Mouse (Mus musculus): Measurements from ENCODE around the gene Sdf2. TPM values are rescaled to one million over a fixed set of nuclear protein-coding genes. Genes with fewer than 3 reads are reported as not detected.

The Sdf2 gene
- polyA plus RNA-seq, 1 experiment from 2014 or later = 76.7 TPM

GRCm38 (mm10) chr11:78246318-78247011 lies 919 bp downstream of the Sdf2 start:
- peaks cover 15% of the 10 kb centered on the region for H3K4me1 ChIP-seq (ENCODE audit: insufficient read depth)
- H3K4me2 ChIP-seq = peak overlapping the region; percentile 72
- H3K4me3 ChIP-seq (ENCODE audit: low read depth, low read length) = peak overlapping the region; percentile 97
- DNase-seq (no peak), ATAC-seq (ENCODE audit: insufficient read depth) (no peak)
- WGBS = 28% methylated on average over 7 of the region's 7 CpGs
- peaks cover 8% of the 10 kb centered on the region for H3K36me3 ChIP-seq (ENCODE audit: insufficient read depth)
- peak overlapping the region; percentile 97 for H3K9ac ChIP-seq
- peak overlapping the region; percentile 94 for H3K27ac ChIP-seq (ENCODE audit: low read depth)
- no peak for TF ChIP-seq CTCF (IDR thresholded peaks at IDR 0.05; ENCODE audit: low read depth)
- no peaks in the 10 kb centered on the region for H3K9me3 ChIP-seq (ENCODE audit: low read depth, low read length)
- no peaks in the 10 kb centered on the region for H3K27me3 ChIP-seq (ENCODE audit: insufficient read depth, low read length)

GRCm38 (mm10) chr11:78247012-78247348 lies 1.4 kb downstream of the Sdf2 start:
- Histone ChIP-seq H3K27me3 (ENCODE audit: insufficient read depth, low read length) (no peaks in the 10 kb centered on the region), H3K36me3 (ENCODE audit: insufficient read depth) (peaks cover 13% of the 10 kb centered on the region), H3K27ac (ENCODE audit: low read depth) (peak overlapping the region; percentile 75; the same call in 1 of the 2 replicates), H3K4me3 (ENCODE audit: low read depth, low read length) (peak overlapping the region; percentile 97), H3K4me2 (peak overlapping the region; percentile 72), H3K9me3 (ENCODE audit: low read depth, low read length) (no peaks in the 10 kb centered on the region), H3K4me1 (ENCODE audit: insufficient read depth) (peaks cover 15% of the 10 kb centered on the region), H3K9ac (peak overlapping the region; percentile 97; the same call in 1 of the 2 replicates)
- TF ChIP-seq CTCF (IDR thresholded peaks at IDR 0.05; ENCODE audit: low read depth) = no peak
- no peak for ATAC-seq (ENCODE audit: insufficient read depth)
- 41% methylated on average over 3 of the region's 3 CpGs for WGBS
- DNase-seq = peak; percentile 33

GRCm38 (mm10) chr11:78247727-78248140 lies 2.2 kb downstream of the Sdf2 start:
- DNase-seq (no peak), ATAC-seq (ENCODE audit: insufficient read depth) (no peak)
- H3K4me3 ChIP-seq (ENCODE audit: low read depth, low read length) = no peak overlapping the region
- no peak overlapping the region; the same call in 1 of the 2 replicates for H3K9ac ChIP-seq
- WGBS = 64% methylated on average over 4 of the region's 4 CpGs
- no peak overlapping the region for H3K27ac ChIP-seq (ENCODE audit: low read depth)
- H3K27me3 ChIP-seq (ENCODE audit: insufficient read depth, low read length) = no peaks in the 10 kb centered on the region
- no peaks in the 10 kb centered on the region for H3K9me3 ChIP-seq (ENCODE audit: low read depth, low read length)
- peaks cover 15% of the 10 kb centered on the region for H3K4me1 ChIP-seq (ENCODE audit: insufficient read depth)
- H3K4me2 ChIP-seq = peak overlapping the region; percentile 72; the same call in 1 of the 2 replicates
- no peak for TF ChIP-seq CTCF (IDR thresholded peaks at IDR 0.05; ENCODE audit: low read depth)
- H3K36me3 ChIP-seq (ENCODE audit: insufficient read depth) = peaks cover 20% of the 10 kb centered on the region

GRCm38 (mm10) chr11:78256618-78257017 lies 11.1 kb downstream of the Sdf2 start:
- H3K9ac ChIP-seq = no peak overlapping the region
- peaks cover 5% of the 10 kb centered on the region; the same call in 1 of the 2 replicates for H3K27me3 ChIP-seq (ENCODE audit: insufficient read depth, low read length)
- peak; percentile 44 for DNase-seq
- H3K4me3 ChIP-seq (ENCODE audit: low read depth, low read length) = no peak overlapping the region
- H3K4me1 ChIP-seq (ENCODE audit: insufficient read depth) = no peaks in the 10 kb centered on the region
- 71% methylated on average over 1 of the region's 1 CpGs for WGBS
- no peak for ATAC-seq (ENCODE audit: insufficient read depth)
- no peak overlapping the region for H3K4me2 ChIP-seq
- H3K9me3 ChIP-seq (ENCODE audit: low read depth, low read length) = no peaks in the 10 kb centered on the region
- TF ChIP-seq CTCF (IDR thresholded peaks at IDR 0.05; ENCODE audit: low read depth) = peak; percentile 37
- H3K27ac ChIP-seq (ENCODE audit: low read depth) = no peak overlapping the region
- H3K36me3 ChIP-seq (ENCODE audit: insufficient read depth) = peaks cover 32% of the 10 kb centered on the region

GRCm38 (mm10) chr11:78260489-78261258 lies 15.1 kb downstream of the Sdf2 start:
- no peaks in the 10 kb centered on the region for H3K4me1 ChIP-seq (ENCODE audit: insufficient read depth)
- H3K4me2 ChIP-seq = peak overlapping the region; percentile 69
- ATAC-seq (ENCODE audit: insufficient read depth) (no peak), DNase-seq (peak; percentile 8)
- peaks cover 5% of the 10 kb centered on the region; the same call in 1 of the 2 replicates for H3K27me3 ChIP-seq (ENCODE audit: insufficient read depth, low read length)
- no peak overlapping the region for H3K9ac ChIP-seq
- peak overlapping the region; percentile 79 for H3K4me3 ChIP-seq (ENCODE audit: low read depth, low read length)
- H3K9me3 ChIP-seq (ENCODE audit: low read depth, low read length) = no peaks in the 10 kb centered on the region
- peaks cover 29% of the 10 kb centered on the region for H3K36me3 ChIP-seq (ENCODE audit: insufficient read depth)
- no peak for TF ChIP-seq CTCF (IDR thresholded peaks at IDR 0.05; ENCODE audit: low read depth)
- 95% methylated on average over 2 of the region's 2 CpGs for WGBS
- no peak overlapping the region for H3K27ac ChIP-seq (ENCODE audit: low read depth)

- Histone ChIP-seq H3K4me1 (ENCODE audit: insufficient read depth) (no peaks in the 10 kb centered on the region), H3K36me3 (ENCODE audit: insufficient read depth) (peaks cover 35% of the 10 kb centered on the region), H3K4me2 (peak within 1 kb of the TSS; percentile 69), H3K4me3 (ENCODE audit: low read depth, low read length) (peak within 1 kb of the TSS; percentile 79), H3K27me3 (ENCODE audit: insufficient read depth, low read length) (peaks cover 5% of the 10 kb centered on the region; the same call in 1 of the 2 replicates), H3K9ac (peak within 1 kb of the TSS; percentile 67), H3K27ac (ENCODE audit: low read depth) (peak within 1 kb of the TSS; percentile 60; the same call in 1 of the 2 replicates), H3K9me3 (ENCODE audit: low read depth, low read length) (no peaks in the 10 kb centered on the region)
- under 1% methylated on average over 106 of the region's 115 CpGs for WGBS
- DNase-seq = peak; percentile 97
- peak; percentile 94 for ATAC-seq (ENCODE audit: insufficient read depth)
- TF ChIP-seq CTCF (IDR thresholded peaks at IDR 0.05; ENCODE audit: low read depth) = no peak
Observed at GRCm38 (mm10) chr11:78261380-78262352, 16.1 kb downstream of the Sdf2 start, which contains the start of gene 2610507B11Rik. 2610507B11Rik (plus strand) TSS chr11:78261752.

Measured in lung, embryonic 14.5 days (tissue).